Mouse (Mus musculus) limb, embryonic 10.5 days (tissue): ENCODE measurements around the gene Ccdc190. TPM values are rescaled to one million over a fixed set of nuclear protein-coding genes. Genes with fewer than 3 reads are reported as not detected.

ENCODE experiments used
- polyA plus RNA-seq: library from polyadenylated mRNA; unstranded; fragments of >200 nt; fragmentation: Nextera tagmentation; extraction: Ambion mirVana; gene quantifications from 2 replicates; pipeline ENCODE4 v1.2.1, GENCODE M21; 2016

Ccdc190 gene
- polyA plus RNA-seq, 1 experiment from 2014 or later = not detected

Other genes with a start within 250 kb of the Ccdc190 start
- gene Rgs4, start 181.0 kb upstream of the Ccdc190 start, polyA plus RNA-seq = 0.05 and 0.11 TPM in 2 replicates
- 16.3 and 18.2 TPM in 2 replicates for gene Hsd17b7, start 40.6 kb downstream of the Ccdc190 start, polyA plus RNA-seq
- 68.4 and 91.8 TPM in 2 replicates for gene Ddr2, start 182.1 kb downstream of the Ccdc190 start, polyA plus RNA-seq
- 54.0 and 57.7 TPM in 2 replicates for gene Uap1, start 246.3 kb downstream of the Ccdc190 start, polyA plus RNA-seq